Comparison of ENCODE assay signal across 24 mouse cellular contexts in genomic region chr17:3361751-3362150, GRCm38 (mm10). TPM values are rescaled to one million over a fixed set of nuclear protein-coding genes. Genes with fewer than 3 reads are reported as not detected.
A peak's percentile ranks its signal among the peaks of the same experiment; 100 is the strongest.
DNase-seq lines count a peak whose midpoint lies in the region; ATAC-seq lines count a peak whose summit lies in the region.
"Had no signal": no experiment of that assay in that cellular context is flagged by ENCODE, and none has a peak within 500 bp of the region (broad histone marks: within the 10 kb centered on the region; RNA-seq: fewer than 3 reads in every experiment).

No protein-coding gene starts in this region.

- ATAC-seq in forebrain, embryonic 15.5 days (replicated peaks): no peak
- ATAC-seq in forebrain, embryonic 11.5 days (replicated peaks; ENCODE audit: low FRiP score): no peak
- ATAC-seq in embryonic facial prominence, embryonic 14.5 days (ENCODE audit: low read depth): no peak
- no peak for ATAC-seq in limb, embryonic 13.5 days (ENCODE audit: low FRiP score, low read depth)
- ATAC-seq in cerebellum, adult (ENCODE audit: insufficient number of reproducible peaks, low FRiP score, low TSS enrichment): no peak
- ATAC-seq: CD4-positive, CD25-positive, alpha-beta regulatory T cell, adult 4 months; hindbrain, embryonic 16.5 days; inflammation-experienced regulatory T-cells, adult 6 months; intestine, postnatal 0 days had no signal

- DNase-seq in forebrain, embryonic 11.5 days (ENCODE audit: low spot score): no peak
- peak; percentile 92 for DNase-seq in NIH3T3 (ENCODE audit: low read depth)
- no peak for DNase-seq in embryonic facial prominence, embryonic 14.5 days (ENCODE audit: low spot score)
- no peak for DNase-seq in right cerebral cortex, postnatal 25 days
- no peak for DNase-seq in retina, postnatal 1 day
- DNase-seq: adrenal gland, postnatal 14 days; B cell, adult 2 months; cerebellum, adult 2 months; cerebellum, postnatal 10 days; embryo, embryonic 11 days; gastrocnemius, adult 2 months; gastrocnemius, postnatal 25 days had no signal

- peaks cover 51% of the 10 kb centered on the region for H3K4me1 ChIP-seq in forebrain, embryonic 15.5 days
- no peaks in the 10 kb centered on the region for H3K4me1 ChIP-seq in forebrain, embryonic 11.5 days (replicated peaks; ENCODE audit: control insufficient read depth, insufficient read depth, low read length)
- peaks cover 14% of the 10 kb centered on the region for H3K4me1 ChIP-seq in embryonic facial prominence, embryonic 14.5 days (ENCODE audit: control insufficient read depth, insufficient read depth, low read length)
- H3K4me1 ChIP-seq in limb, embryonic 13.5 days: peaks cover 56% of the 10 kb centered on the region
- H3K4me1 ChIP-seq: embryonic facial prominence, embryonic 12.5 days had no signal

- no peaks in the 10 kb centered on the region for H3K27me3 ChIP-seq in forebrain, embryonic 15.5 days
- no peaks in the 10 kb centered on the region for H3K27me3 ChIP-seq in forebrain, embryonic 11.5 days (ENCODE audit: control insufficient read depth, insufficient read depth, low read length)
- no peaks in the 10 kb centered on the region for H3K27me3 ChIP-seq in embryonic facial prominence, embryonic 14.5 days (replicated peaks; ENCODE audit: control insufficient read depth, insufficient read depth, low read length)
- H3K27me3 ChIP-seq in limb, embryonic 13.5 days: no peaks in the 10 kb centered on the region
- H3K27me3 ChIP-seq: embryonic facial prominence, embryonic 12.5 days; heart, embryonic 12.5 days had no signal

- no peaks in the 10 kb centered on the region for H3K9me3 ChIP-seq in forebrain, embryonic 15.5 days
- H3K9me3 ChIP-seq in forebrain, embryonic 11.5 days (ENCODE audit: control insufficient read depth, low read length): no peaks in the 10 kb centered on the region
- no peaks in the 10 kb centered on the region for H3K9me3 ChIP-seq in embryonic facial prominence, embryonic 14.5 days (ENCODE audit: control insufficient read depth, low read length)
- H3K9me3 ChIP-seq in limb, embryonic 13.5 days: no peaks in the 10 kb centered on the region
- H3K9me3 ChIP-seq: embryonic facial prominence, embryonic 12.5 days; G1E; hindbrain, embryonic 10.5 days had no signal

- H3K27ac ChIP-seq in forebrain, embryonic 15.5 days (replicated peaks): peak overlapping the region; percentile 73
- H3K27ac ChIP-seq in forebrain, embryonic 11.5 days (ENCODE audit: low read depth, low read length): no peak overlapping the region
- H3K27ac ChIP-seq in embryonic facial prominence, embryonic 14.5 days (replicated peaks; ENCODE audit: low read depth, low read length): peak overlapping the region; percentile 44; the same call in 1 of the 2 replicates
- peak overlapping the region; percentile 72; the same call in 1 of the 2 replicates for H3K27ac ChIP-seq in limb, embryonic 13.5 days
- H3K27ac ChIP-seq: embryonic facial prominence, embryonic 12.5 days; gastrocnemius, adult 2 months; hindbrain, embryonic 10.5 days had no signal

- no peak overlapping the region for H3K4me2 ChIP-seq in forebrain, embryonic 15.5 days (replicated peaks)
- no peak overlapping the region for H3K4me2 ChIP-seq in forebrain, embryonic 11.5 days (ENCODE audit: low read depth, low read length, severe bottlenecking)
- no peak overlapping the region for H3K4me2 ChIP-seq in embryonic facial prominence, embryonic 14.5 days (ENCODE audit: low read depth, low read length)
- H3K4me2 ChIP-seq in limb, embryonic 13.5 days (replicated peaks): no peak overlapping the region
- H3K4me2 ChIP-seq: embryonic facial prominence, embryonic 12.5 days; heart, embryonic 12.5 days had no signal

- no peak overlapping the region for H3K9ac ChIP-seq in forebrain, embryonic 15.5 days (replicated peaks)
- no peak overlapping the region for H3K9ac ChIP-seq in forebrain, embryonic 11.5 days (ENCODE audit: low read length)
- no peak overlapping the region for H3K9ac ChIP-seq in embryonic facial prominence, embryonic 14.5 days (ENCODE audit: low read depth, low read length)
- no peak overlapping the region for H3K9ac ChIP-seq in limb, embryonic 13.5 days
- H3K9ac ChIP-seq: embryonic facial prominence, embryonic 12.5 days; heart, embryonic 12.5 days had no signal

- WGBS in forebrain, embryonic 15.5 days: 87% methylated on average over 2 of the region's 2 CpGs
- WGBS in forebrain, embryonic 11.5 days: 92% methylated on average over 2 of the region's 2 CpGs
- 79% methylated on average over 2 of the region's 2 CpGs for WGBS in embryonic facial prominence, embryonic 14.5 days
- WGBS in limb, embryonic 13.5 days: 79% methylated on average over 2 of the region's 2 CpGs

- H3K4me3 ChIP-seq in forebrain, embryonic 15.5 days: no peak overlapping the region
- no peak overlapping the region for H3K4me3 ChIP-seq in forebrain, embryonic 11.5 days (ENCODE audit: low read depth, low read length)
- no peak overlapping the region for H3K4me3 ChIP-seq in embryonic facial prominence, embryonic 14.5 days (ENCODE audit: low read depth, low read length)
- no peak overlapping the region for H3K4me3 ChIP-seq in limb, embryonic 13.5 days
- H3K4me3 ChIP-seq: embryonic facial prominence, embryonic 12.5 days; erythroblast, embryonic 14.5 days; gastrocnemius, adult 2 months; heart, embryonic 12.5 days; hindbrain, embryonic 10.5 days had no signal

- no peaks in the 10 kb centered on the region for H3K36me3 ChIP-seq in forebrain, embryonic 15.5 days
- H3K36me3 ChIP-seq in forebrain, embryonic 11.5 days (ENCODE audit: control insufficient read depth, insufficient read depth, low read length): no peaks in the 10 kb centered on the region
- no peaks in the 10 kb centered on the region for H3K36me3 ChIP-seq in embryonic facial prominence, embryonic 14.5 days (ENCODE audit: control insufficient read depth, insufficient read depth, low read length)
- peaks cover under 1% of the 10 kb centered on the region for H3K36me3 ChIP-seq in limb, embryonic 13.5 days
- H3K36me3 ChIP-seq: embryonic facial prominence, embryonic 12.5 days; G1E; heart, embryonic 12.5 days; hindbrain, embryonic 10.5 days had no signal

RNA-seq across cellular contexts. Expression of gene Tiam2, which starts 35.4 kb away (rescaled TPM):
- 119 and 122 TPM in 2 replicates for polyA plus RNA-seq in forebrain, embryonic 15.5 days (2015; fragmentation: Nextera tagmentation; extraction: Ambion mirVana)
- polyA plus RNA-seq in forebrain, embryonic 11.5 days (2014; fragmentation: Nextera tagmentation; extraction: Ambion mirVana): 6.6 and 7.4 TPM in 2 replicates
- polyA plus RNA-seq in embryonic facial prominence, embryonic 14.5 days (2014; fragmentation: Nextera tagmentation; extraction: Ambion mirVana): 19.3 and 19.9 TPM in 2 replicates
- polyA plus RNA-seq in limb, embryonic 13.5 days (2015; fragmentation: Nextera tagmentation; extraction: Ambion mirVana): 25.7 and 29.3 TPM in 2 replicates
- polyA plus RNA-seq: erythroblast, embryonic 14.5 days; G1E had no signal
